Mouse (Mus musculus): Measurements from ENCODE around the gene Slc25a39. TPM values are rescaled to one million over a fixed set of nuclear protein-coding genes. Genes with fewer than 3 reads are reported as not detected.
"Not testable (repeated sequence)": the region's sequence is repeated elsewhere in the genome, so short reads cannot be mapped to it uniquely, and the experiment has no call there.

The Slc25a39 gene
- total RNA-seq, 2 experiments from 2014 or later, result 63.7 to 65.3 TPM

- DNase-seq (ENCODE audit: extremely low spot score in 1 of 2, low spot score in 1 of 2), result no peak
These were observed 9.5 kb downstream of the Slc25a39 start for GRCm38 (mm10) chr11:102398007-102398825.

- peak in 1 of 2 experiments; percentile 12 for DNase-seq (ENCODE audit: extremely low spot score in 1 of 2, low spot score in 1 of 2)
These were observed 11.0 kb downstream of the Slc25a39 start for GRCm38 (mm10) chr11:102396671-102397141.

- no peak for DNase-seq (ENCODE audit: extremely low spot score in 1 of 2, low spot score in 1 of 2)
These were observed 11.5 kb downstream of the Slc25a39 start for GRCm38 (mm10) chr11:102396263-102396662.

- no peak for DNase-seq (ENCODE audit: extremely low spot score in 1 of 2, low spot score in 1 of 2)
These were observed 12.5 kb downstream of the Slc25a39 start for GRCm38 (mm10) chr11:102395250-102395649.

- peak in 1 of 2 experiments; percentile 14 for DNase-seq (ENCODE audit: extremely low spot score in 1 of 2, low spot score in 1 of 2)
These were observed 13.2 kb downstream of the Slc25a39 start for GRCm38 (mm10) chr11:102394421-102395124.

GRCm38 (mm10) chr11:102393719-102394420 is 13.9 kb downstream of the Slc25a39 start:
- peak in 1 of 2 experiments; percentile 45 for DNase-seq (ENCODE audit: extremely low spot score in 1 of 2, low spot score in 1 of 2)

- peak; percentile 92 to 95 for DNase-seq (ENCODE audit: extremely low spot score in 1 of 2, low spot score in 1 of 2)
These were observed 14.5 kb downstream of the Slc25a39 start, which contains the start of gene Rundc3a for GRCm38 (mm10) chr11:102393238-102393634. Gene Rundc3a, plus strand, starts transcription at chr11:102393403.

GRCm38 (mm10) chr11:102392441-102393237 is 15.1 kb downstream of the Slc25a39 start:
- DNase-seq (ENCODE audit: extremely low spot score in 1 of 2, low spot score in 1 of 2), result no peak

- DNase-seq (ENCODE audit: extremely low spot score in 1 of 2, low spot score in 1 of 2), result not testable (repeated sequence)
These were observed 18.3 kb downstream of the Slc25a39 start for GRCm38 (mm10) chr11:102389436-102389835.

GRCm38 (mm10) chr11:102386121-102386520 is 21.6 kb downstream of the Slc25a39 start:
- no peak for DNase-seq (ENCODE audit: extremely low spot score in 1 of 2, low spot score in 1 of 2)

- no peak for DNase-seq (ENCODE audit: extremely low spot score in 1 of 2, low spot score in 1 of 2)
These were observed 22.7 kb downstream of the Slc25a39 start for GRCm38 (mm10) chr11:102385075-102385474.

GRCm38 (mm10) chr11:102384418-102384817 is 23.3 kb downstream of the Slc25a39 start:
- no peak for DNase-seq (ENCODE audit: extremely low spot score in 1 of 2, low spot score in 1 of 2)

GRCm38 (mm10) chr11:102383365-102384136 is 24.2 kb downstream of the Slc25a39 start:
- no peak for DNase-seq (ENCODE audit: extremely low spot score in 1 of 2, low spot score in 1 of 2)

- no peak for DNase-seq (ENCODE audit: extremely low spot score in 1 of 2, low spot score in 1 of 2)
These were observed 25.0 kb downstream of the Slc25a39 start for GRCm38 (mm10) chr11:102382794-102383193.

- no peak for DNase-seq (ENCODE audit: extremely low spot score in 1 of 2, low spot score in 1 of 2)
These were observed 26.2 kb downstream of the Slc25a39 start for GRCm38 (mm10) chr11:102381341-102382100.

GRCm38 (mm10) chr11:102380091-102380490 is 27.7 kb downstream of the Slc25a39 start:
- DNase-seq (ENCODE audit: extremely low spot score in 1 of 2, low spot score in 1 of 2), result no peak

GRCm38 (mm10) chr11:102377186-102377585 is 30.6 kb downstream of the Slc25a39 start:
- no peak for DNase-seq (ENCODE audit: extremely low spot score in 1 of 2, low spot score in 1 of 2)

- DNase-seq (ENCODE audit: extremely low spot score in 1 of 2, low spot score in 1 of 2), result no peak
These were observed 31.4 kb downstream of the Slc25a39 start for GRCm38 (mm10) chr11:102376196-102376835.
